In genomic region chr19:56548230-56549032, GRCm38 (mm10) we compare ENCODE assay signal across 8 mouse cellular contexts. TPM values are rescaled to one million over a fixed set of nuclear protein-coding genes. Genes with fewer than 3 reads are reported as not detected.
A peak's percentile ranks its signal among the peaks of the same experiment; 100 is the strongest.
DNase-seq lines count a peak whose midpoint lies in the region; ATAC-seq lines count a peak whose summit lies in the region.

Nhlrc2 (plus strand) TSS chr19:56548261.

- peak; percentile 91 for DNase-seq in 416B (ENCODE audit: low read depth)
- DNase-seq in adrenal gland, postnatal 4 days (ENCODE audit: low spot score in 2 of 2): peak; percentile 59 to 75
- peak; percentile 92 for DNase-seq in embryonic facial prominence, embryonic 14.5 days (ENCODE audit: low spot score)
- DNase-seq in heart, adult 18-20 months: peak; percentile 94
- peak; percentile 93 for DNase-seq in kidney, adult 18-20 months
- peak; percentile 62 to 77 for DNase-seq in spleen, adult 18-20 months

- H3K27me3 ChIP-seq in embryonic facial prominence, embryonic 14.5 days (replicated peaks; ENCODE audit: control insufficient read depth, insufficient read depth, low read length): no peaks in the 10 kb centered on the region
- no peaks in the 10 kb centered on the region for H3K27me3 ChIP-seq in limb, embryonic 13.5 days
- no peaks in the 10 kb centered on the region for H3K27me3 ChIP-seq in midbrain, embryonic 15.5 days (replicated peaks)

- H3K4me2 ChIP-seq in embryonic facial prominence, embryonic 14.5 days (ENCODE audit: low read depth, low read length): peak within 1 kb of the TSS; percentile 84
- H3K4me2 ChIP-seq in limb, embryonic 13.5 days (replicated peaks): peak within 1 kb of the TSS; percentile 70
- H3K4me2 ChIP-seq in midbrain, embryonic 15.5 days: peak within 1 kb of the TSS; percentile 58

- H3K36me3 ChIP-seq in embryonic facial prominence, embryonic 14.5 days (ENCODE audit: control insufficient read depth, insufficient read depth, low read length): peaks cover 40% of the 10 kb centered on the region
- peaks cover 33% of the 10 kb centered on the region for H3K36me3 ChIP-seq in limb, embryonic 13.5 days
- peaks cover 16% of the 10 kb centered on the region for H3K36me3 ChIP-seq in midbrain, embryonic 15.5 days (replicated peaks)

- H3K27ac ChIP-seq in embryonic facial prominence, embryonic 14.5 days (replicated peaks; ENCODE audit: low read depth, low read length): peak within 1 kb of the TSS; percentile 97
- H3K27ac ChIP-seq in limb, embryonic 13.5 days: peak within 1 kb of the TSS; percentile 97
- H3K27ac ChIP-seq in midbrain, embryonic 15.5 days: peak within 1 kb of the TSS; percentile 94

- H3K9me3 ChIP-seq in embryonic facial prominence, embryonic 14.5 days (ENCODE audit: control insufficient read depth, low read length): no peaks in the 10 kb centered on the region
- no peaks in the 10 kb centered on the region for H3K9me3 ChIP-seq in limb, embryonic 13.5 days
- H3K9me3 ChIP-seq in midbrain, embryonic 15.5 days: no peaks in the 10 kb centered on the region

- peaks cover 12% of the 10 kb centered on the region for H3K4me1 ChIP-seq in embryonic facial prominence, embryonic 14.5 days (ENCODE audit: control insufficient read depth, insufficient read depth, low read length)
- H3K4me1 ChIP-seq in limb, embryonic 13.5 days: peaks cover 21% of the 10 kb centered on the region
- H3K4me1 ChIP-seq in midbrain, embryonic 15.5 days: peaks cover 20% of the 10 kb centered on the region

- ATAC-seq in embryonic facial prominence, embryonic 14.5 days (ENCODE audit: low read depth): peak; percentile 90
- ATAC-seq in limb, embryonic 13.5 days (ENCODE audit: low FRiP score, low read depth): peak; percentile 84
- peak; percentile 91 for ATAC-seq in midbrain, embryonic 15.5 days (replicated peaks)

- WGBS in embryonic facial prominence, embryonic 14.5 days: under 1% methylated on average over 46 of the region's 69 CpGs
- under 1% methylated on average over 69 of the region's 69 CpGs for WGBS in limb, embryonic 13.5 days
- WGBS in midbrain, embryonic 15.5 days: under 1% methylated on average over 69 of the region's 69 CpGs

- peak within 1 kb of the TSS; percentile 95 for H3K4me3 ChIP-seq in embryonic facial prominence, embryonic 14.5 days (ENCODE audit: low read depth, low read length)
- H3K4me3 ChIP-seq in limb, embryonic 13.5 days: peak within 1 kb of the TSS; percentile 80
- H3K4me3 ChIP-seq in midbrain, embryonic 15.5 days: peak within 1 kb of the TSS; percentile 80

- peak within 1 kb of the TSS; percentile 99 for H3K9ac ChIP-seq in embryonic facial prominence, embryonic 14.5 days (ENCODE audit: low read depth, low read length)
- peak within 1 kb of the TSS; percentile 95 for H3K9ac ChIP-seq in limb, embryonic 13.5 days
- peak within 1 kb of the TSS; percentile 73 for H3K9ac ChIP-seq in midbrain, embryonic 15.5 days

RNA-seq across cellular contexts. Expression of gene Nhlrc2, which starts in this region (rescaled TPM):
- total RNA-seq in adrenal gland, postnatal 4 days (2021): 10 to 100 TPM; 24.0 to 25.5 TPM
- polyA plus RNA-seq in embryonic facial prominence, embryonic 14.5 days (2014; fragmentation: Nextera tagmentation; extraction: Ambion mirVana): 13.1 and 13.9 TPM in 2 replicates
- total RNA-seq in heart, adult 18-20 months (2021): 10 to 100 TPM; 23.6 to 26.1 TPM
- 14.2 and 14.4 TPM in 2 replicates for polyA plus RNA-seq in limb, embryonic 13.5 days (2015; fragmentation: Nextera tagmentation; extraction: Ambion mirVana)
- polyA plus RNA-seq in midbrain, embryonic 15.5 days (2015; fragmentation: Nextera tagmentation; extraction: Ambion mirVana): 9.6 and 10.7 TPM in 2 replicates

Comparison
In these comparisons a context has a peak if more than half of its experiments do, and no peak if none do; other contexts are left out.
1. Peak in every context shown above with its lines: DNase-seq, ATAC-seq, H3K4me3 ChIP-seq and H3K27ac ChIP-seq.